Mouse (Mus musculus) lung, adult 2 months (tissue): Measurements from ENCODE around the gene Wdfy4.

Experiments
- CTCF ChIP-seq: fragments of 200-500 bp; IDR thresholded peaks from 2 replicates; pipeline ENCODE4 v1.5.1; 2011; ENCODE audit warnings: mild to moderate bottlenecking, low read length, control low read depth; ENCODE audit not compliant: insufficient read depth
- POLR2A ChIP-seq: fragments of 200-500 bp; IDR thresholded peaks from 2 replicates; pipeline ENCODE4 v1.6.1; 2011; ENCODE audit warnings: low read depth, mild to moderate bottlenecking, control low read depth, low read length, borderline replicate concordance; ENCODE audit errors: extremely low read depth

GRCm38 (mm10) chr14:33171942-33172341, 13.4 kb downstream of the Wdfy4 start:
- no peak for TF ChIP-seq CTCF
- TF ChIP-seq POLR2A = no peak
